Mouse (Mus musculus) retina, postnatal 7 days (tissue): ENCODE results near the gene Gm21915.

ENCODE experiments used
- DNase-seq: peaks from one replicate; pipeline ENCODE4 v3.0.0-alpha.2; 2012; ENCODE audit warnings: low read depth, low spot score

Gm21915 gene

GRCm38 (mm10) chr9:40670313-40670712, at the start of gene Gm21915:
Gm21915 (plus strand) TSS chr9:40670613.
- DNase-seq = no peak

- no peak for DNase-seq
These were observed 48.1 kb upstream of the Gm21915 start for GRCm38 (mm10) chr9:40622265-40622664.

GRCm38 (mm10) chr9:40622793-40623192, 47.6 kb upstream of the Gm21915 start:
- no peak for DNase-seq

GRCm38 (mm10) chr9:40625341-40625740, 45.1 kb upstream of the Gm21915 start:
- no peak for DNase-seq

- DNase-seq = no peak
These were observed 43.8 kb upstream of the Gm21915 start for GRCm38 (mm10) chr9:40626566-40626965.

- DNase-seq = no peak
These were observed 43.2 kb upstream of the Gm21915 start for GRCm38 (mm10) chr9:40627146-40627713.

GRCm38 (mm10) chr9:40628130-40629069, 42.0 kb upstream of the Gm21915 start:
- peak; percentile 54 for DNase-seq

GRCm38 (mm10) chr9:40629441-40629840, 41.0 kb upstream of the Gm21915 start:
- DNase-seq = no peak

- DNase-seq = no peak
These were observed 39.3 kb upstream of the Gm21915 start for GRCm38 (mm10) chr9:40631101-40631500.

GRCm38 (mm10) chr9:40631505-40631904, 38.9 kb upstream of the Gm21915 start:
- DNase-seq = no peak

- DNase-seq = peak; percentile 45
These were observed 34.4 kb upstream of the Gm21915 start for GRCm38 (mm10) chr9:40636054-40636453.

GRCm38 (mm10) chr9:40637705-40638393, 32.6 kb upstream of the Gm21915 start:
- DNase-seq = no peak

GRCm38 (mm10) chr9:40638394-40639049, 31.9 kb upstream of the Gm21915 start:
- DNase-seq = peak; percentile 31

GRCm38 (mm10) chr9:40639536-40640187, 30.8 kb upstream of the Gm21915 start:
- DNase-seq = no peak

- no peak for DNase-seq
These were observed 29.1 kb upstream of the Gm21915 start for GRCm38 (mm10) chr9:40641318-40641717.

GRCm38 (mm10) chr9:40642470-40643220, 27.8 kb upstream of the Gm21915 start:
- no peak for DNase-seq

- DNase-seq = no peak
These were observed 21.0 kb upstream of the Gm21915 start for GRCm38 (mm10) chr9:40649444-40649843.

GRCm38 (mm10) chr9:40649983-40650382, 20.4 kb upstream of the Gm21915 start:
- no peak for DNase-seq

- no peak for DNase-seq
These were observed 19.1 kb upstream of the Gm21915 start for GRCm38 (mm10) chr9:40651239-40651859.

GRCm38 (mm10) chr9:40652757-40653156, 17.7 kb upstream of the Gm21915 start:
- DNase-seq = no peak
